Mouse (Mus musculus) bone marrow, adult 2 months (tissue): ENCODE data around the gene Fgfr2. TPM values are rescaled to one million over a fixed set of nuclear protein-coding genes. Genes with fewer than 3 reads are reported as not detected.

Experiments used
- H3K27ac ChIP-seq: fragments of 200-500 bp; 2 replicates; pipeline ENCODE4 v1.5.1; 2012; ENCODE audit warnings: low read depth, mild to moderate bottlenecking, control low read depth, inconsistent platforms, low read length; ENCODE audit not compliant: control insufficient read depth, poor library complexity, insufficient read depth
- H3K4me1 ChIP-seq: fragments of 200-500 bp; 2 replicates; pipeline ENCODE4 v1.6.1; 2011; ENCODE audit warnings: low read length; ENCODE audit not compliant: control insufficient read depth, insufficient read depth
- H3K4me3 ChIP-seq: fragments of 200-500 bp; replicated peaks from 2 replicates; pipeline ENCODE3; 2011; ENCODE audit warnings: mild to moderate bottlenecking, low read depth, low read length, control low read depth; ENCODE audit not compliant: control insufficient read depth
- CTCF ChIP-seq: fragments of 200-500 bp; IDR thresholded peaks from 2 replicates; pipeline ENCODE4 v1.5.1; 2011; ENCODE audit warnings: low read length, control low read depth; ENCODE audit not compliant: control insufficient read depth, insufficient read depth
- POLR2A ChIP-seq: fragments of 200-500 bp; IDR thresholded peaks from 2 replicates; pipeline ENCODE4 v1.6.1; 2011; ENCODE audit warnings: low read depth, mild to moderate bottlenecking, control low read depth, low read length, borderline replicate concordance; ENCODE audit not compliant: control insufficient read depth
- WGBS: fragments of 180-500 bp; shearing (Covaris S2); methylation state at CpG from one replicate; pipeline ENCODE4 v1.1.7; 2018; 5-methylcytosine and 5-hydroxymethylcytosine counted together
- polyA plus RNA-seq: library from polyadenylated mRNA; stranded (reverse); fragments of >200 nt; gene quantifications from 2 replicates; pipeline ENCODE4 v1.2.4, GENCODE M21; 2011; ENCODE audit warnings: low replicate concordance; ENCODE audit not compliant: missing spikeins, insufficient read depth, insufficient read length

Fgfr2 gene
- polyA plus RNA-seq, 1 experiment: 8.2 TPM

DNA sequence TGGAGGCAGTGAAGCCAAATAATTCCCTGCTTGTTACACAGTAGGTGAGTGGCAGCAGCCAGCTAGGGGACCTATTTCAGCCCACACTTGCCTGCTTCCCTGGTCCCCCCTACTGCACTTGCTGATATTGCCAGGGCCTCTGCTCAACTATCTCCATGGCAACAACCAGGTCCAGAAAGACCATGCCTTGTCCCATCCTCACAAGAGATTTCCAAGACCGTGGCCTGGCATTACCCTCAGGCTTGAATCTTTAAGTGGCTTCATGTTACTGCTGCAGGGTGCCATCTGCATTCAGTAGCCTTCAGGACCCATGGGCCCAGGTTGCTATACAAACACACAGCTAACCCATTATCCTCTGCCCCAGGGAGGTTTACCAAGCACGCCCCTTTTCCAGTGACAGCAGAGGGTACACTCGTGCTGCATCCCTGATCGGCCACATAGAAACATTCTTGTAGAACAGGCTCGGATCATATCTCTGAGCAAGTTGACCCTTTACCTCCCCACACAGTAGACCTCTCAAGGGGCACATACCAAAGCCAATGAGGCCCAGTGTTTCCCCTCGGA, 128.4 kb downstream of the Fgfr2 start:
- WGBS: 88% methylated on average over 6 of the region's 6 CpGs
- no peak overlapping the region for H3K4me3 ChIP-seq

GRCm38 (mm10) chr7:132994120-132994519, 129.0 kb downstream of the Fgfr2 start:
- H3K27ac ChIP-seq: no peak overlapping the region
- WGBS: 87% methylated on average over 8 of the region's 8 CpGs
- no peak for TF ChIP-seq CTCF
- no peak for TF ChIP-seq POLR2A

More for the DNA sequence above, 128.4 kb downstream of the Fgfr2 start:
- Histone ChIP-seq H3K4me1 (no peaks in the 10 kb centered on the region), H3K27ac (no peak overlapping the region)
- TF ChIP-seq POLR2A (no peak), CTCF (no peak)

GRCm38 (mm10) chr7:132992967-132993615, 130.1 kb downstream of the Fgfr2 start:
- Histone ChIP-seq H3K4me1 (no peaks in the 10 kb centered on the region), H3K27ac (no peak overlapping the region), H3K4me3 (no peak overlapping the region)
- TF ChIP-seq POLR2A (no peak), CTCF (no peak)
- WGBS: 78% methylated on average over 9 of the region's 9 CpGs

More at GRCm38 (mm10) chr7:132994120-132994519, 129.0 kb downstream of the Fgfr2 start:
- Histone ChIP-seq H3K4me1 (no peaks in the 10 kb centered on the region), H3K4me3 (no peak overlapping the region)

GRCm38 (mm10) chr7:132991240-132991900, 131.8 kb downstream of the Fgfr2 start:
- H3K27ac ChIP-seq: no peak overlapping the region
- WGBS: 90% methylated on average over 14 of the region's 14 CpGs
- TF ChIP-seq CTCF: no peak
- no peak for TF ChIP-seq POLR2A
- H3K4me3 ChIP-seq: no peak overlapping the region
- no peaks in the 10 kb centered on the region for H3K4me1 ChIP-seq

- TF ChIP-seq POLR2A: no peak
- no peak for TF ChIP-seq CTCF
- 88% methylated on average over 5 of the region's 5 CpGs for WGBS
- no peak overlapping the region for H3K4me3 ChIP-seq
These were observed 133.3 kb downstream of the Fgfr2 start for GRCm38 (mm10) chr7:132989839-132990238.

GRCm38 (mm10) chr7:132982639-132983038, 140.5 kb downstream of the Fgfr2 start:
- 79% methylated on average over 3 of the region's 3 CpGs for WGBS
- Histone ChIP-seq H3K4me3 (no peak overlapping the region), H3K4me1 (no peaks in the 10 kb centered on the region), H3K27ac (no peak overlapping the region)
- TF ChIP-seq CTCF: no peak
- TF ChIP-seq POLR2A: no peak

More at GRCm38 (mm10) chr7:132989839-132990238, 133.3 kb downstream of the Fgfr2 start:
- Histone ChIP-seq H3K27ac (no peak overlapping the region), H3K4me1 (no peaks in the 10 kb centered on the region)

DNA sequence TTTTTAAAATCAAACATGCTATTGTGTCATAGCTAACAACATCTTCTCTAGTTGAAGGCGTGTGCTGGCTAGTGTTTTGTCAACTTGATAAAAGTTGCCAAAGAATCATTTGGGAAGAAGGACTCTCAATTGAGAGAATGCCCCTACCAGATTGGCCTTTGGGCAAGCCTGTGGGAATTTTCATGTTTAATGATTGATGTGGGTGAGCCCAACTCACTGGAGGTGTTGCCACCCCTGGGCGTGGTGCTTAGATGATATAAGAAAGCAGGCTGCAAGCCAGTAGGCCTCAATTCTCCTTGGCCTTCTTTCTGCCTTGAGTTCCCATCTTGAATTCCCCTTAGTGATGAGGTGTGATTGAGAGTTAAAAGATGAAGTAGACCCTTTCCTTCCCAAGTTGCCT, 145.2 kb downstream of the Fgfr2 start:
- H3K27ac ChIP-seq: no peak overlapping the region
- no peak overlapping the region for H3K4me3 ChIP-seq
- WGBS: 94% methylated on average over 2 of the region's 2 CpGs
- H3K4me1 ChIP-seq: no peaks in the 10 kb centered on the region
- no peak for TF ChIP-seq POLR2A
- TF ChIP-seq CTCF: no peak

- TF ChIP-seq CTCF (no peak), POLR2A (no peak)
- no peaks in the 10 kb centered on the region for H3K4me1 ChIP-seq
- 94% methylated on average over 2 of the region's 2 CpGs for WGBS
- H3K27ac ChIP-seq: no peak overlapping the region
- no peak overlapping the region for H3K4me3 ChIP-seq
These were observed 147.1 kb downstream of the Fgfr2 start for GRCm38 (mm10) chr7:132976079-132976478.
